Mouse (Mus musculus) midbrain, embryonic 11.5 days (tissue): ENCODE data around the gene Armh1. TPM values are rescaled to one million over a fixed set of nuclear protein-coding genes. Genes with fewer than 3 reads are reported as not detected.
"Not testable (repeated sequence)": the region's sequence is repeated elsewhere in the genome, so short reads cannot be mapped to it uniquely, and the experiment has no call there.

Experiments
- ATAC-seq: fragments of 200-750 bp; cut with Nextera tagmentation; 2 replicates; pipeline ENCODE4 v1.8.0; 2017; ENCODE audit warnings: moderate TSS enrichment, moderate library complexity; ENCODE audit not compliant: low FRiP score
- DNase-seq: peaks from one replicate; pipeline ENCODE4 v3.0.0; 2015; ENCODE audit warnings: low spot score; ENCODE audit errors: missing footprints
- H3K27ac ChIP-seq: fragments of 300-500 bp; sonication (generic); 2 replicates; pipeline ENCODE4 v1.5.1; 2014; ENCODE audit warnings: low read depth, low read length
- H3K27me3 ChIP-seq: fragments of 300-500 bp; sonication (generic); 2 replicates; pipeline ENCODE4 v1.6.1; 2014; ENCODE audit warnings: mild to moderate bottlenecking, low read length, moderate library complexity, mixed read lengths; ENCODE audit not compliant: control insufficient read depth, insufficient read depth
- H3K36me3 ChIP-seq: fragments of 300-500 bp; sonication (generic); 2 replicates; pipeline ENCODE4 v1.6.1; 2014; ENCODE audit warnings: mild to moderate bottlenecking, low read length, moderate library complexity, mixed read lengths; ENCODE audit not compliant: control insufficient read depth, insufficient read depth
- H3K4me1 ChIP-seq: fragments of 300-500 bp; sonication (generic); 2 replicates; pipeline ENCODE4 v1.6.1; 2014; ENCODE audit warnings: low read length; ENCODE audit not compliant: control insufficient read depth, insufficient read depth
- H3K4me2 ChIP-seq: fragments of 300-500 bp; sonication (generic); 2 replicates; pipeline ENCODE4 v1.6.1; 2014; ENCODE audit warnings: mild to moderate bottlenecking, moderate library complexity
- H3K4me3 ChIP-seq: fragments of 300-500 bp; sonication (generic); 2 replicates; pipeline ENCODE4 v1.5.1; 2014; ENCODE audit warnings: low read depth, low read length
- H3K9ac ChIP-seq: fragments of 300-500 bp; sonication (generic); 2 replicates; pipeline ENCODE4 v1.6.1; 2014; ENCODE audit warnings: low read length
- H3K9me3 ChIP-seq: fragments of 300-500 bp; sonication (generic); 2 replicates; pipeline ENCODE4 v1.6.1; 2016; ENCODE audit warnings: low read length; ENCODE audit not compliant: control insufficient read depth
- WGBS: fragments of 180-500 bp; shearing (Covaris S2); extraction: QIAGEN DNeasy Blood & Tissue Kit; methylation state at CpG from one replicate; pipeline ENCODE4 v1.1.7; 2014; 5-methylcytosine and 5-hydroxymethylcytosine counted together
- polyA plus RNA-seq: library from polyadenylated mRNA; unstranded; fragments of >200 nt; fragmentation: Nextera tagmentation; extraction: Ambion mirVana; gene quantifications from 2 replicates; pipeline ENCODE4 v1.2.1, GENCODE M21; 2014

Gene Armh1
- polyA plus RNA-seq, 1 experiment from 2014 or later, result 0.34 TPM

DNA sequence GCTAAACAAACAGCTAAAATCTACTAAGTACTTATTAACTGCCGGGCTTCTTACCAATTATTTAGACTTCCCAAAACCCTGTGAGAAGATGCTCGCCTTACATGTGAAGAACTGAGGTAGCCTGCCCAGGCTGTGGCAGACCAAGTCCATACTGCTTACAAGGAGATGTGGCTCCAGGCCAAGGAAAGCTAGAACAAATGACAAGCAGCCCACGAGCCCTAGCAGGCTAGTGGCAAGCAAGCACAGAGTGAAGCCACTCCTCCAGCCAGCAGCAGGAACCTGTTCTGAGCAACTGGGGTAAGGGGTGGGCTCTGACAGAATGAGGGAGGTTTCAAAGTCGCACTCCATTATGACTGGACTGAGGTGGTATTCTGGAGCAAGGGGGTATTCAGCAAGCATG lies 22.8 kb upstream of the Armh1 start:
- no peak overlapping the region for H3K27ac ChIP-seq
- peaks cover 22% of the 10 kb centered on the region for H3K4me1 ChIP-seq
- H3K27me3 ChIP-seq, result peaks cover 58% of the 10 kb centered on the region
- H3K9ac ChIP-seq, result no peak overlapping the region
- no peak overlapping the region for H3K4me2 ChIP-seq
- ATAC-seq (no peak), DNase-seq (no peak)
- peaks cover 8% of the 10 kb centered on the region; the same call in 1 of the 2 replicates for H3K9me3 ChIP-seq
- no peak overlapping the region for H3K4me3 ChIP-seq
- peaks cover 41% of the 10 kb centered on the region for H3K36me3 ChIP-seq
- WGBS, result 95% methylated on average over 4 of the region's 4 CpGs

DNA sequence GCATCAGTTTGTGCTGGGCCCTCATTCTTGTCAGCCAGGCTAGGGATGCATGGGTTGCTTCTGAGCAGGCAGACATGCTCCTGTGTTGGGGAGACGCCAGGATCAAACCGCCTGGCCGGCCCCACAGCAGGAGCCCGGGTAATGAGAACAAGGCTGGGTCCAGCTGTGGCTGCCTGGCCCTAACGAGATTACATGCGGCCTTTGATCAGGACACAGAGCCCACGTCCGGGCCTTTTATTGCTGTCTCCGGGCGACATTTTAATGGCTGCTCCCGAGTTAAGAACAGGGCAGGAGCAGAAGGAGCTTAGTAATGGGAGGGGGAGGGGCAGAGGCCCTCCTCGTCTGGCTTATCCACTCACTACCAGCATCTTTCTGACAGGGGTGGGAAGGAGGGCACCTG lies 20.5 kb upstream of the Armh1 start:
- peak; percentile 74 for ATAC-seq
- no peak for DNase-seq
- Histone ChIP-seq H3K9me3 (peaks cover 8% of the 10 kb centered on the region; the same call in 1 of the 2 replicates), H3K4me1 (peaks cover 16% of the 10 kb centered on the region), H3K4me2 (no peak overlapping the region), H3K4me3 (no peak overlapping the region), H3K27me3 (peaks cover 63% of the 10 kb centered on the region), H3K27ac (peak overlapping the region; percentile 37; the same call in 1 of the 2 replicates), H3K9ac (no peak overlapping the region), H3K36me3 (peaks cover 33% of the 10 kb centered on the region)
- WGBS, result 3% methylated on average over 12 of the region's 12 CpGs

DNA sequence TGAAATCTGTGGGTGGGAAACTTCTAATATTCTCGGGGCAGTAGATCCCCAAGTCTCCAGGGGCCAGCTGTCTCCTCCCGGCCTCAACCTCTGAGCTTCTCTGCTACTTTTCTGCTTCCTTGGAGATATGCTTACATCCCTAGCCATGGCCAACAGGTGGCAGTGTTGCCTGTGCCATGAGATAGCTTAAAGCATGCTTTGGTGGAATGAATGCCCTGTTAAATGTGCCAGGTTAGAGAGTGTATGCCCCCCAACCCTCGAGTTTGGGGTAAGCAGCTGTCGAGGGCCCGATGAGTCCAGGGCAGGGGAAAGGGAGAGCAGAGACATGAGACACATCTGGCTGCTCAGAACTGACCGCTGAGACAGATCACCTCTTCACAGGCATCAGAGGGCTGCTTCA lies 18.4 kb upstream of the Armh1 start:
- no peak overlapping the region for H3K9ac ChIP-seq
- H3K9me3 ChIP-seq, result peaks cover 8% of the 10 kb centered on the region; the same call in 1 of the 2 replicates
- no peak overlapping the region for H3K4me3 ChIP-seq
- H3K36me3 ChIP-seq, result peaks cover 14% of the 10 kb centered on the region
- peaks cover 44% of the 10 kb centered on the region for H3K27me3 ChIP-seq
- peak; percentile 97 for DNase-seq
- H3K4me2 ChIP-seq, result no peak overlapping the region
- 11% methylated on average over 6 of the region's 6 CpGs for WGBS
- H3K27ac ChIP-seq, result no peak overlapping the region
- H3K4me1 ChIP-seq, result peaks cover 16% of the 10 kb centered on the region
- no peak for ATAC-seq

DNA sequence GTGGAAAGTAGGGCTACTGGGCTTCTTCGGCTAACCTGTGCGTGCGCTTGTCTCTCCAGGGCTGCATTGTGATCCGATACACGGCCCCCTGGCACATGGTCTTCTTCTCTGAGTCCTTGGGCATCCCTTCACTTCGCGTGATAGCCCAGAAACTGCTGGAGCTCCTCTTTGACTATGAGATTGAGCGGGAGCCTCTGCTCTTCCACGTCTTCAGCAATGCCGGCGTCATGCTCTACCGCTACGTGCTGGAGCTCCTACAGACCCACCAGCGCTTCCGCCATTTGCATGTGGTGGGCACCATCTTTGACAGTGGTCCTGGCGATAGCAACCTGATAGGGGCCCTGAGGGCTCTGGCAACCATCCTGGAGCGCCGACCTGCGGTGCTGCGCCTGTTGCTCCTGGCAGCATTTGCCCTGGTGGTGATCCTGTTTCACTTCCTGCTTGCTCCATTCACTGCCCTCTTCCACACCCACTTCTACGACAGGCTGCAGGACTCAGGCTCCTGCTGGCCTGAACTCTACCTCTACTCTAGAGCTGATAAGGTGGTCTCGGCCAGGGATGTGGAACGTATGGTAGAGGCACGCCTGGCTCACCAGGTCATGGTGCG lies 16.0 kb upstream of the Armh1 start:
- no peak for DNase-seq
- WGBS, result 89% methylated on average over 25 of the region's 25 CpGs
- H3K27me3 ChIP-seq, result peaks cover 36% of the 10 kb centered on the region
- no peak overlapping the region for H3K4me2 ChIP-seq
- H3K27ac ChIP-seq, result no peak overlapping the region
- no peak for ATAC-seq
- no peak overlapping the region for H3K4me3 ChIP-seq
- H3K9ac ChIP-seq, result no peak overlapping the region
- 0 out of 2 replicates have a peak, but pooled peaks cover under 1% of the 10 kb centered on the region for H3K36me3 ChIP-seq
- H3K4me1 ChIP-seq, result peaks cover 12% of the 10 kb centered on the region
- H3K9me3 ChIP-seq, result no peaks in the 10 kb centered on the region

DNA sequence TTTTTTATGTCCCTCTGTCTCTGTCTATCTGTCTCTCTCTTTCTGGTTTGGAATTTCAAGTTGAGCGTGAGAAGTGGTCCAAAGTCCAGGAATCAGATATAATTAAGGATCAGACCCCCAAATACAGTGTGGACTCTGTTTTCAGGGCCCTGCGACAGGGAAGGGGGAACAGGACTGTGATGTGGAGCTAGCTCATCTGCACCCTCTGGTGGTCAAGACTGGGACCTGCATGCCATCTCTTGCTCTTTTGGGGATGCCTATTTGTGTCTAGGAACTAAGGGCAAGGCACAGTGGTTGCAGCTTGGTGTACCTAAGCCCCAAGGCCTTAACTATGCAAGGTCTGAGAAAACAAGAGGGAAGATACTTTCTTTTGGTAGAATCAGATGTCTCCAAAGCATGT lies 15.4 kb upstream of the Armh1 start:
- H3K4me1 ChIP-seq, result peaks cover 7% of the 10 kb centered on the region; the same call in 1 of the 2 replicates
- no peak overlapping the region for H3K4me3 ChIP-seq
- no peak overlapping the region for H3K27ac ChIP-seq
- no peaks in the 10 kb centered on the region for H3K9me3 ChIP-seq
- no peak overlapping the region for H3K4me2 ChIP-seq
- no peak overlapping the region for H3K9ac ChIP-seq
- H3K36me3 ChIP-seq, result no peaks in the 10 kb centered on the region
- H3K27me3 ChIP-seq, result peaks cover 36% of the 10 kb centered on the region
- ATAC-seq (peak; percentile 33; the same call in 1 of the 2 replicates), DNase-seq (peak; percentile 98)
- WGBS, result 4% methylated on average over 2 of the region's 2 CpGs

DNA sequence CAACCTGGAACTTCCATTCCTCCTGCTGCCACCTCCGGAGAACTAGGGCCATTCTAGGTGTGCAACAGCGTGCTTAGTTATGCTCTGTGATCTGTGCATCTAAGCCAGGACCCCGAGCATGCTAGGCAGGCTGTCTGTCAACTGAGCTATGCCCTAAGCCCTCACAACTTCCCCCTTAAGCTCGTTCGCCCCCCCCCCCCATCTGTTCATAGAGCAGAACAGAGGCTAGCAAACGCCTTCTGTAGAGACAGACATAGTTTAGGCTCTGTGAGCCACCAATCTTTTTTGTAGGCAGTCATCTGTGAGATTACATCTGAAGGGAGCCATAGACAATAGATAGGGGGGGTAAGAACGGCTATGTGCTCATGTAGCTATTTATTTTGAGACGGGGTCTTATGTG lies 11.1 kb upstream of the Armh1 start:
- no peaks in the 10 kb centered on the region for H3K9me3 ChIP-seq
- H3K27me3 ChIP-seq, result peaks cover 4% of the 10 kb centered on the region
- WGBS, result 58% methylated on average over 8 of the region's 8 CpGs
- no peak overlapping the region for H3K4me3 ChIP-seq
- H3K4me2 ChIP-seq, result no peak overlapping the region
- H3K36me3 ChIP-seq, result no peaks in the 10 kb centered on the region
- no peak overlapping the region for H3K27ac ChIP-seq
- DNase-seq (no peak), ATAC-seq (no peak)
- no peak overlapping the region for H3K9ac ChIP-seq
- H3K4me1 ChIP-seq, result 0 out of 2 replicates have a peak, but pooled peaks cover 2% of the 10 kb centered on the region

DNA sequence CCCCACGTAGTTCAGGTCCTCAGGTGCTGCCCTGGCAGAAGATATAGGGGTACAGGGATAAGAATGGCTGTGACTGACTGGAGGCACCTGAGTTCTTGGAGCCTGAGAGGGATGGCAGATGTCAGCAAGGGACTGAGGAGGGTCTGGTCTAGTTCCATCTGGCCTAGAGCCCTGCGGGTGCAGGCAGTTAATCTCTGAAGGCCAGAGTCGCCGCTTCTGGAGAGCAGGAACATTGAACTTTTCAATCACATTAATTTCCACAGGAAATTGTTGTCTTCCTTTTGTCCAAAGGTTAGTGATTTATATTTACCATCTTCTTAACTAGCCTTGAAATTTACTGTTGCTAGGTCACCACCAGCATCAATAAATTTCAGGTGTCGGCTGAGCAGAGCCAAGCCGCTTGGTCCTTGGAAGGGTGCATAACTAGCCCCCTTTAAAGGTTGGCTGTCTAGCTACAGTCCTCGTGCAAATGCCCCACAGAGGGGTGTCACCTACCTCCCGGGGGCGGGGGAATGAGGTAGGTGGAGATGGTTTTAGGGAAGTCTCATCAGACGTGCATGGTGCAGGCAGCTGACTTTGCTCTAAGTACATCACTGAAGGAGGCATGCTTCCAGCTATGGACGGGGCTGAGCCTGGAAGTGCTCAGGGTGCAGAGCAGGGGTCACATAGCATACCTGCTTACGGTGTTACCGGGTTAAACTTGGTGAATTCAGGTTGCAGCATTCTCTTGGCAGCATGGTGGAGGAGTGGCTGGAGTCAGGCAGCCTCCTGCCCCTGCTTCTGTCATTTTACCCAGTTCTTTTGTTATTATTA lies 10.4 kb upstream of the Armh1 start:
- no peaks in the 10 kb centered on the region for H3K36me3 ChIP-seq
- 80% methylated on average over 13 of the region's 13 CpGs for WGBS
- DNase-seq (no peak), ATAC-seq (no peak)
- no peaks in the 10 kb centered on the region for H3K27me3 ChIP-seq
- no peaks in the 10 kb centered on the region for H3K9me3 ChIP-seq
- H3K4me3 ChIP-seq, result no peak overlapping the region
- H3K4me1 ChIP-seq, result 0 out of 2 replicates have a peak, but pooled peaks cover 2% of the 10 kb centered on the region
- H3K4me2 ChIP-seq, result no peak overlapping the region
- no peak overlapping the region for H3K9ac ChIP-seq
- H3K27ac ChIP-seq, result no peak overlapping the region

DNA sequence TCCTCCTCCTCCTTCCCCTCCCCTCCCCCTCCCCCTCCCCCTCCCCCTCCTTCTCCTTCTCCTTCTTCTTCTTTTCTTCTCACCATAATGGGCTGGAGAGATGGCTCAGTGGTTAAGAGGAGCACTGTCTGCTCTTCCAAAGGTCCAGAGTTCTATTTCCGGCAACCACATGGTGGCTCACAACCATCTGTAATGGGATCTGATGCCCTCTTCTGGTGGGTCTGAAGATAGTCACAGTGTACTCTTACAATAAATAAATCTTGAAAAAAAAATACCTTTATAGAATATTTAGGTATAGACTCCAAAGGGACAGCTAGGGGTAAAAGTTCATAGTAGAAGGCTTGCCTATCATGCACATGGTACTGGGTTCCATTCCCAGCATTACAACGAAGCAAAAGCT lies 9.3 kb upstream of the Armh1 start:
- no peak for ATAC-seq
- WGBS, result 77% methylated on average over 2 of the region's 2 CpGs

DNA sequence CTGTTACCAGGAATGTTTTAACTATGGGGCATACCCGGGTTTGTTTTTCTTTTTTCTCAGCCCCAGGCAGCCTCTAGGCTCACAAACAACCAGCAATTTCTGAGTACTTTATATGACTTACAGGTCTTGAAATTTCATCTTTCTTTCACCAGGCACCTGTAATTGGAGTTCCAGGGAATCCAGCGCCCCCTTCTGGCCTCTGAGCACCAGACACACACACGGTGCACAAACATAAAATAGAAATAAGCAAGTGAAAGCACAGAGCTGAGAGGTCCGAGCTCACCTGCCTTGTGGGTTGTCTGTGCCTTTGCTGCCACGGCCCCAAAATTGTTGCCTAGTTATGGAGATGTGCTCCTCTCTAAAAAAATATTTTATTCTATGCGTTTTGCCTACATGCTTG lies 8.0 kb upstream of the Armh1 start:
- not testable (repeated sequence) for ATAC-seq

More for the DNA sequence above, 9.3 kb upstream of the Armh1 start:
- Histone ChIP-seq H3K27ac (no peak overlapping the region), H3K9ac (no peak overlapping the region), H3K36me3 (no peaks in the 10 kb centered on the region), H3K4me3 (no peak overlapping the region), H3K4me1 (0 out of 2 replicates have a peak, but pooled peaks cover 2% of the 10 kb centered on the region), H3K27me3 (no peaks in the 10 kb centered on the region), H3K4me2 (no peak overlapping the region), H3K9me3 (no peaks in the 10 kb centered on the region)
- no peak for DNase-seq

More for the DNA sequence above, 8.0 kb upstream of the Armh1 start:
- DNase-seq, H3K4me1 ChIP-seq, H3K9ac ChIP-seq, H3K4me3 ChIP-seq, H3K27me3 ChIP-seq, H3K4me2 ChIP-seq, H3K9me3 ChIP-seq, H3K27ac ChIP-seq, H3K36me3 ChIP-seq: not testable (repeated sequence)
- WGBS, result 75% methylated on average over 6 of the region's 6 CpGs
